Mouse (Mus musculus) heart, adult 2 months (tissue): ENCODE data around the gene Ak2. TPM values are rescaled to one million over a fixed set of nuclear protein-coding genes. Genes with fewer than 3 reads are reported as not detected.

Source experiments
- DNase-seq, 2 experiments: peaks; one replicate each; pipeline ENCODE4 v3.0.0; 2021
- H3K27ac ChIP-seq: fragments of 200-600 bp; 2 replicates; pipeline ENCODE4 v1.8.1; 2022
- H3K27me3 ChIP-seq: fragments of 200-500 bp; 2 replicates; pipeline ENCODE4 v1.6.1; 2012; ENCODE audit warnings: mild to moderate bottlenecking, low read length, inconsistent platforms, mixed read lengths; ENCODE audit not compliant: control insufficient read depth, insufficient read depth
- H3K36me3 ChIP-seq: fragments of 200-500 bp; 2 replicates; pipeline ENCODE4 v1.6.1; 2012; ENCODE audit warnings: low read length, inconsistent platforms; ENCODE audit not compliant: control insufficient read depth, insufficient read depth
- H3K4me1 ChIP-seq: fragments of 200-500 bp; 2 replicates; pipeline ENCODE4 v1.6.1; 2011; ENCODE audit warnings: low read length; ENCODE audit not compliant: control insufficient read depth, insufficient read depth
- H3K4me3 ChIP-seq: fragments of 200-600 bp; 2 replicates; pipeline ENCODE4 v1.8.1; 2022
- H3K79me2 ChIP-seq: fragments of 200-500 bp; replicated peaks from 2 replicates; pipeline ENCODE4 v1.6.1; 2012; ENCODE audit warnings: mild to moderate bottlenecking, inconsistent platforms, low read length, moderate library complexity, mixed read lengths; ENCODE audit not compliant: control insufficient read depth, insufficient read depth
- H3K9ac ChIP-seq: fragments of 200-500 bp; 2 replicates; pipeline ENCODE4 v1.6.1; 2012; ENCODE audit warnings: low read depth, mild to moderate bottlenecking, control low read depth, inconsistent platforms, low read length, mixed read lengths
- CTCF ChIP-seq: fragments of 200-600 bp; IDR thresholded peaks from 2 replicates; pipeline ENCODE4 v1.8.1; 2022; ENCODE audit warnings: antibody characterized with exemption, mild to moderate bottlenecking, moderate library complexity
- EP300 ChIP-seq: fragments of 200-500 bp; IDR thresholded peaks from 2 replicates; pipeline ENCODE4 v1.6.1; 2011; ENCODE audit warnings: low read depth, low read length, control low read depth; ENCODE audit not compliant: insufficient read depth
- POLR2A ChIP-seq: fragments of 200-500 bp; IDR thresholded peaks from 2 replicates; pipeline ENCODE4 v1.6.1; 2011; ENCODE audit warnings: mild to moderate bottlenecking, low read depth, low read length, control low read depth; ENCODE audit not compliant: insufficient read depth
- WGBS: fragments of 180-500 bp; shearing (Covaris S2); methylation state at CpG from one replicate; pipeline ENCODE4 v1.1.7; 2018; 5-methylcytosine and 5-hydroxymethylcytosine counted together
- intact Hi-C: fragments of 180-260 bp; cut with DNase I; formaldehyde crosslinking; loops from one replicate; pipeline ENCODE4 v1.15.1; 2025
- polyA plus RNA-seq: library from polyadenylated mRNA; depleted of rRNA; stranded (reverse); fragments of >200 nt; gene quantifications from 2 replicates; pipeline ENCODE4 v1.2.3, GENCODE M21; 2012
- total RNA-seq, 2 experiments: library from RNA; stranded (reverse); gene quantifications; 2 replicates each; pipeline ENCODE4 v1.2.3; 2021

Gene Ak2
- total and polyA plus RNA-seq, 3 experiments, result 43.4 to 70.5 (median 63.1) TPM

GRCm38 (mm10) chr4:128977217-128977616 is 14.5 kb upstream of the Ak2 start:
- no peak overlapping the region for H3K9ac ChIP-seq
- no peaks in the 10 kb centered on the region for H3K36me3 ChIP-seq
- peaks cover 3% of the 10 kb centered on the region; the same call in 1 of the 2 replicates for H3K4me1 ChIP-seq
- TF ChIP-seq CTCF, result no peak
- no peak for TF ChIP-seq POLR2A
- no peak for TF ChIP-seq EP300
- no peak overlapping the region for H3K4me3 ChIP-seq
- WGBS, result 59% methylated on average over 3 of the region's 3 CpGs
- H3K27me3 ChIP-seq, result no peaks in the 10 kb centered on the region
- DNase-seq, result no peak
- H3K27ac ChIP-seq, result no peak overlapping the region
- H3K79me2 ChIP-seq, result no peaks in the 10 kb centered on the region
- intact Hi-C loops, result no loop called here

- H3K4me3 ChIP-seq, result no peak overlapping the region
- TF ChIP-seq CTCF (no peak), POLR2A (no peak), EP300 (no peak)
- intact Hi-C loops, result no loop called here
- H3K36me3 ChIP-seq, result no peaks in the 10 kb centered on the region
- H3K27ac ChIP-seq, result no peak overlapping the region
- H3K27me3 ChIP-seq, result no peaks in the 10 kb centered on the region
- no peak overlapping the region for H3K9ac ChIP-seq
- H3K4me1 ChIP-seq, result peaks cover 3% of the 10 kb centered on the region; the same call in 1 of the 2 replicates
- WGBS, result 48% methylated on average over 1 of the region's 1 CpGs
- no peak for DNase-seq
- H3K79me2 ChIP-seq, result no peaks in the 10 kb centered on the region
Observed at GRCm38 (mm10) chr4:128978634-128979033, 13.1 kb upstream of the Ak2 start.

- Histone ChIP-seq H3K79me2 (no peaks in the 10 kb centered on the region), H3K9ac (no peak overlapping the region), H3K4me1 (peaks cover 3% of the 10 kb centered on the region; the same call in 1 of the 2 replicates), H3K27me3 (no peaks in the 10 kb centered on the region), H3K36me3 (no peaks in the 10 kb centered on the region), H3K4me3 (no peak overlapping the region), H3K27ac (no peak overlapping the region)
- intact Hi-C loops, result loop anchor here (5.0 kb wide), 1 partner anchor 36 kb away; no protein-coding TSS in a partner anchor
- TF ChIP-seq EP300 (no peak), CTCF (no peak), POLR2A (no peak)
- DNase-seq, result peak in 1 of 2 experiments; percentile 27
- 55% methylated on average over 12 of the region's 12 CpGs for WGBS
Observed at GRCm38 (mm10) chr4:128980890-128981832, 10.6 kb upstream of the Ak2 start.

GRCm38 (mm10) chr4:128981833-128982180 is 10.0 kb upstream of the Ak2 start:
- no peak for DNase-seq
- 74% methylated on average over 11 of the region's 11 CpGs for WGBS

GRCm38 (mm10) chr4:128983151-128983550 is 8.6 kb upstream of the Ak2 start:
- Histone ChIP-seq H3K9ac (no peak overlapping the region), H3K79me2 (no peaks in the 10 kb centered on the region), H3K27ac (no peak overlapping the region), H3K4me3 (no peak overlapping the region), H3K27me3 (no peaks in the 10 kb centered on the region), H3K36me3 (no peaks in the 10 kb centered on the region), H3K4me1 (peaks cover 3% of the 10 kb centered on the region; the same call in 1 of the 2 replicates)
- no peak for DNase-seq
- TF ChIP-seq EP300 (no peak), POLR2A (no peak), CTCF (no peak)
- intact Hi-C loops, result loop anchor here (5.0 kb wide), 1 partner anchor 34 kb away; no protein-coding TSS in a partner anchor
- WGBS, result 57% methylated on average over 2 of the region's 2 CpGs

More at GRCm38 (mm10) chr4:128981833-128982180, 10.0 kb upstream of the Ak2 start:
- intact Hi-C loops, result loop anchor here (5.0 kb wide), 1 partner anchor 35 kb away; no protein-coding TSS in a partner anchor
- Histone ChIP-seq H3K4me3 (no peak overlapping the region), H3K9ac (no peak overlapping the region), H3K27me3 (no peaks in the 10 kb centered on the region), H3K79me2 (no peaks in the 10 kb centered on the region), H3K36me3 (no peaks in the 10 kb centered on the region), H3K27ac (no peak overlapping the region), H3K4me1 (peaks cover 3% of the 10 kb centered on the region; the same call in 1 of the 2 replicates)
- TF ChIP-seq EP300 (no peak), CTCF (no peak), POLR2A (no peak)
